Mouse (Mus musculus) neural tube, embryonic 11.5 days (tissue): ENCODE results near the gene Tmem19. TPM values are rescaled to one million over a fixed set of nuclear protein-coding genes. Genes with fewer than 3 reads are reported as not detected.

Experiments used
- ATAC-seq: fragments of 200-750 bp; cut with Nextera tagmentation; 2 replicates; pipeline ENCODE4 v1.8.0; 2017; ENCODE audit warnings: moderate number of reproducible peaks, mild to moderate bottlenecking, moderate TSS enrichment, moderate library complexity; ENCODE audit not compliant: insufficient read depth, low FRiP score, low TSS enrichment
- DNase-seq: peaks from one replicate; pipeline ENCODE4 v3.0.0-alpha.2; 2015; ENCODE audit warnings: low spot score
- H3K27ac ChIP-seq: fragments of 300-500 bp; sonication (generic); 2 replicates; pipeline ENCODE4 v1.5.1; 2014; ENCODE audit warnings: low read depth, mild to moderate bottlenecking, low read length
- H3K27me3 ChIP-seq: fragments of 300-500 bp; sonication (generic); 2 replicates; pipeline ENCODE4 v1.6.1; 2014; ENCODE audit warnings: mild to moderate bottlenecking, low read length, mixed read lengths; ENCODE audit not compliant: control insufficient read depth, insufficient read depth
- H3K36me3 ChIP-seq: fragments of 300-500 bp; sonication (generic); 2 replicates; pipeline ENCODE4 v1.6.1; 2014; ENCODE audit warnings: mild to moderate bottlenecking, low read length, moderate library complexity, mixed read lengths; ENCODE audit not compliant: control insufficient read depth, insufficient read depth
- H3K4me1 ChIP-seq: fragments of 300-500 bp; sonication (generic); 2 replicates; pipeline ENCODE4 v1.6.1; 2014; ENCODE audit warnings: low read length, mixed read lengths; ENCODE audit not compliant: control insufficient read depth, insufficient read depth
- H3K4me2 ChIP-seq: fragments of 300-500 bp; sonication (generic); 2 replicates; pipeline ENCODE4 v1.6.1; 2014; ENCODE audit warnings: low read depth, mild to moderate bottlenecking, moderate library complexity
- H3K4me3 ChIP-seq: fragments of 300-500 bp; sonication (generic); 2 replicates; pipeline ENCODE4 v1.5.1; 2014; ENCODE audit warnings: low read depth, low read length
- H3K9ac ChIP-seq: fragments of 300-500 bp; sonication (generic); 2 replicates; pipeline ENCODE4 v1.6.1; 2014; ENCODE audit warnings: mild to moderate bottlenecking, low read length
- H3K9me3 ChIP-seq: fragments of 300-500 bp; sonication (generic); 2 replicates; pipeline ENCODE4 v1.6.1; 2016; ENCODE audit warnings: low read length; ENCODE audit not compliant: control insufficient read depth
- WGBS: fragments of 180-500 bp; shearing (Covaris S2); extraction: QIAGEN DNeasy Blood & Tissue Kit; methylation state at CpG from one replicate; pipeline ENCODE4 v1.1.7; 2014; 5-methylcytosine and 5-hydroxymethylcytosine counted together
- polyA plus RNA-seq: library from polyadenylated mRNA; unstranded; fragments of >200 nt; fragmentation: Nextera tagmentation; extraction: Ambion mirVana; gene quantifications from 2 replicates; pipeline ENCODE4 v1.2.1, GENCODE M21; 2014

The Tmem19 gene
- 36.7 and 39.7 TPM in 2 replicates for polyA plus RNA-seq

GRCm38 (mm10) chr10:115361840-115362622, at the start of gene Tmem19:
Gene Tmem19 (minus strand): TSS chr10:115362501.
- H3K27me3 ChIP-seq = no peaks in the 10 kb centered on the region
- no peaks in the 10 kb centered on the region for H3K36me3 ChIP-seq
- H3K27ac ChIP-seq = peak within 1 kb of the TSS; percentile 90
- ATAC-seq (peak; percentile 99), DNase-seq (peak; percentile 96)
- peak within 1 kb of the TSS; percentile 83 for H3K4me2 ChIP-seq
- under 1% methylated on average over 43 of the region's 58 CpGs for WGBS
- H3K4me1 ChIP-seq = 0 out of 2 replicates have a peak, but pooled peaks cover 4% of the 10 kb centered on the region
- H3K9ac ChIP-seq = peak within 1 kb of the TSS; percentile 54
- no peaks in the 10 kb centered on the region for H3K9me3 ChIP-seq
- H3K4me3 ChIP-seq = peak within 1 kb of the TSS; percentile 50

GRCm38 (mm10) chr10:115406393-115406792, 44.1 kb upstream of the Tmem19 start:
- peaks cover 12% of the 10 kb centered on the region for H3K36me3 ChIP-seq
- H3K27ac ChIP-seq = no peak overlapping the region
- no peaks in the 10 kb centered on the region for H3K9me3 ChIP-seq
- WGBS = 75% methylated on average over 6 of the region's 6 CpGs
- H3K27me3 ChIP-seq = no peaks in the 10 kb centered on the region
- ATAC-seq = no peak
- no peak overlapping the region for H3K9ac ChIP-seq
- no peaks in the 10 kb centered on the region for H3K4me1 ChIP-seq
- no peak overlapping the region for H3K4me3 ChIP-seq
- peak; percentile 69 for DNase-seq
- no peak overlapping the region for H3K4me2 ChIP-seq

DNA sequence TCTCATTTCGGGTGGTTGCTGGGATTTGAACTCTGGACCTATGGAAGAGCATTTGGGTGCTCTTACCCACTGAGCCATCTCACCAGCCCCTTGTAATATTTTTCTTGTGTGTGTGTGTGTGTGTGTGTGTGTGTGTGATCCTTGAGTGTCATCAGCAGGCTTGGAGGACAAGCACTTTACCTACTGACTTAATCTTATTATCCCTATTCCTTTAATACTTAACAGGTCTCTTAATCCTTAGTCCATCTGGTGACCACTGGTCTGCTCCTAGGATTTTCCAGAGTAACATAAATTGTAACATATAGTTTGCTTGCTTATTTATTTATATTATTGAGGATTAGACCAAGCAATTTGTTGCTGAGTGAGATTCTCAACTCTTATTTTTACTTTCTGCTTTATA, 29.6 kb upstream of the Tmem19 start:
- DNase-seq = no peak
- H3K27me3 ChIP-seq = no peaks in the 10 kb centered on the region
- H3K4me3 ChIP-seq = no peak overlapping the region
- H3K27ac ChIP-seq = no peak overlapping the region
- H3K36me3 ChIP-seq = peaks cover 4% of the 10 kb centered on the region
- no peak overlapping the region for H3K9ac ChIP-seq
- no peaks in the 10 kb centered on the region for H3K9me3 ChIP-seq
- ATAC-seq = no peak
- no peak overlapping the region for H3K4me2 ChIP-seq
- H3K4me1 ChIP-seq = peaks cover 4% of the 10 kb centered on the region; the same call in 1 of the 2 replicates
- 94% methylated on average over 1 of the region's 1 CpGs for WGBS

GRCm38 (mm10) chr10:115391076-115391475, 28.8 kb upstream of the Tmem19 start:
- ATAC-seq (no peak), DNase-seq (no peak)
- peaks cover 4% of the 10 kb centered on the region for H3K36me3 ChIP-seq

DNA sequence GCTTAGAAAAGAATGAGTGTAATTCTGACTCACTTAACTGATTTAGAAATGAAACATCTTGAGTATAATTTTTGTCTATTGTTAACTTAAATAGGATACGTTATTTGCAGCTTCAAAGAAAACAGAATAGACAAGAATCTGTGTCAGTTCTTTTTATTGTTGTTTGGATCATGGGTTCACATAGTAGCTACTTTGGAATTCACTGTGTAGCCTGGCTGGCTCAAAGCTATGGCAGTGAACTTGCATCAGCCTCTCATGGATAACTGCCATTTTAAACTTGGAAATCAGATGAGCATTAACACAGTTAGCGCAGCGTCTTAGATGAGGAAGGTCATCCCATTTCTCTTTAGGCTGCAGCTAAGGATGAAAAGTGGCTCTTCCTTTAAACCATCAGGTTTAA, 25.6 kb upstream of the Tmem19 start:
- Histone ChIP-seq H3K36me3 (peaks cover 2% of the 10 kb centered on the region; the same call in 1 of the 2 replicates), H3K4me3 (no peak overlapping the region), H3K9ac (no peak overlapping the region), H3K27ac (no peak overlapping the region), H3K9me3 (no peaks in the 10 kb centered on the region), H3K27me3 (no peaks in the 10 kb centered on the region), H3K4me2 (no peak overlapping the region), H3K4me1 (peaks cover 5% of the 10 kb centered on the region; the same call in 1 of the 2 replicates)
- 90% methylated on average over 3 of the region's 3 CpGs for WGBS
- ATAC-seq (no peak), DNase-seq (no peak)

More at GRCm38 (mm10) chr10:115391076-115391475, 28.8 kb upstream of the Tmem19 start:
- no peaks in the 10 kb centered on the region for H3K27me3 ChIP-seq
- H3K9ac ChIP-seq = no peak overlapping the region
- H3K9me3 ChIP-seq = no peaks in the 10 kb centered on the region
- no peak overlapping the region for H3K4me3 ChIP-seq
- H3K4me1 ChIP-seq = peaks cover 4% of the 10 kb centered on the region; the same call in 1 of the 2 replicates
- 91% methylated on average over 4 of the region's 4 CpGs for WGBS
- no peak overlapping the region for H3K27ac ChIP-seq
- no peak overlapping the region for H3K4me2 ChIP-seq

- Histone ChIP-seq H3K27ac (peak overlapping the region; percentile 97), H3K36me3 (no peaks in the 10 kb centered on the region), H3K4me3 (peak overlapping the region; percentile 91), H3K27me3 (no peaks in the 10 kb centered on the region), H3K4me1 (peaks cover 16% of the 10 kb centered on the region), H3K9ac (peak overlapping the region; percentile 83), H3K4me2 (peak overlapping the region; percentile 68), H3K9me3 (no peaks in the 10 kb centered on the region)
- DNase-seq = peak; percentile 76
- under 1% methylated on average over 94 of the region's 101 CpGs for WGBS
- ATAC-seq = peak; percentile 17
These were observed 23.0 kb upstream of the Tmem19 start for GRCm38 (mm10) chr10:115385018-115386002.

GRCm38 (mm10) chr10:115384221-115385017, 22.1 kb upstream of the Tmem19 start, which contains the start of the genes Thap2 and Zfc3h1:
Gene Thap2 (minus strand): TSS chr10:115384443.
Gene Zfc3h1 (plus strand): TSS chr10:115384959.
- peak within 1 kb of the TSS; percentile 68 for H3K4me2 ChIP-seq
- under 1% methylated on average over 59 of the region's 65 CpGs for WGBS
- peak within 1 kb of the TSS; percentile 91 for H3K4me3 ChIP-seq
- peaks cover 16% of the 10 kb centered on the region for H3K4me1 ChIP-seq
- DNase-seq (peak; percentile 99), ATAC-seq (peak; percentile 96)
- H3K27ac ChIP-seq = peak within 1 kb of the TSS; percentile 97
- H3K9ac ChIP-seq = peak within 1 kb of the TSS; percentile 83
- no peaks in the 10 kb centered on the region for H3K27me3 ChIP-seq
- no peaks in the 10 kb centered on the region for H3K9me3 ChIP-seq
- no peaks in the 10 kb centered on the region for H3K36me3 ChIP-seq
